Mouse (Mus musculus): ENCODE results near the gene Tpst2.

GRCm38 (mm10) chr5:112305842-112306241 is 29.4 kb downstream of the Tpst2 start:
- TF ChIP-seq CTCF (conservative IDR thresholded peaks at IDR 0.05; ENCODE audit: insufficient read depth, insufficient read length, low read depth, low read length) (no peak), POLR2A (IDR thresholded peaks at IDR 0.05; ENCODE audit: low read depth, low read length) (no peak)

Measured in kidney, adult 2 months (tissue).